ENCODE assay signal across 19 mouse cellular contexts in the genomic region with DNA sequence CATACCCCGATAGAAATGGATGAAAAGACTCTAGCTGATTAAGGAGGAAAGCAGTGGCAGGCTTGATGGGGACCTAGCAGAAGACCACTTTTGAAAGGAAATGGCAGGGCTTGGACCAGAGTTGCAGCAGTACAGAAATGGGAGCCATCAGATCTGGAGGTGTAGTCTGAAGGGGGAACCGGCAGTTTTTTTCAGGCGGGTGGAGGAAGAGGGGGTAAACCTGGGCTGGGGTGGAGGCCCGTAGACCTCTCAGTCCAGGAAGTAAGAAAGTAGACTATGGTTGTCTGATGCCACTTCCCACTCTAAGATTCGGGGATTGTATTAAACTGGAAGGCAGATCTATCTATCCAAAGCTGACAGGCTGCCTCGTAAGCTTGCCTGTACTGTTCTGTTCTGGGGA. TPM values are rescaled to one million over a fixed set of nuclear protein-coding genes. Genes with fewer than 3 reads are reported as not detected.
A peak's percentile ranks its signal among the peaks of the same experiment; 100 is the strongest.
DNase-seq lines count a peak whose midpoint lies in the region; ATAC-seq and TF ChIP-seq lines count a peak whose summit lies in the region.
"Had no signal": no experiment of that assay in that cellular context is flagged by ENCODE, and none has a peak within 500 bp of the region (broad histone marks: within the 10 kb centered on the region; RNA-seq: fewer than 3 reads in every experiment).

No protein-coding gene starts in this region.

- H3K4me1 ChIP-seq in forebrain, embryonic 10.5 days: peaks cover 80% of the 10 kb centered on the region
- H3K4me1 ChIP-seq in forebrain, embryonic 15.5 days: peaks cover 37% of the 10 kb centered on the region
- H3K4me1 ChIP-seq in kidney, postnatal 0 days (replicated peaks; ENCODE audit: insufficient read depth, low read length): peaks cover 38% of the 10 kb centered on the region
- H3K4me1 ChIP-seq in kidney, embryonic 14.5 days (ENCODE audit: control insufficient read depth, insufficient read depth, low read length): peaks cover 32% of the 10 kb centered on the region
- peaks cover 45% of the 10 kb centered on the region for H3K4me1 ChIP-seq in spleen, adult 2 months (ENCODE audit: control insufficient read depth, insufficient read depth, insufficient read length)
- H3K4me1 ChIP-seq in embryonic facial prominence, embryonic 10.5 days: peaks cover 67% of the 10 kb centered on the region

- H3K27me3 ChIP-seq in forebrain, embryonic 10.5 days (ENCODE audit: poor library complexity, severe bottlenecking): no peaks in the 10 kb centered on the region
- no peaks in the 10 kb centered on the region for H3K27me3 ChIP-seq in forebrain, embryonic 15.5 days
- H3K27me3 ChIP-seq in kidney, postnatal 0 days (ENCODE audit: insufficient read depth, low read length): no peaks in the 10 kb centered on the region
- no peaks in the 10 kb centered on the region for H3K27me3 ChIP-seq in kidney, embryonic 14.5 days (ENCODE audit: control insufficient read depth, insufficient read depth, low read length)
- H3K27me3 ChIP-seq in spleen, adult 2 months (ENCODE audit: control insufficient read depth, insufficient read depth, low read length): no peaks in the 10 kb centered on the region
- H3K27me3 ChIP-seq in embryonic facial prominence, embryonic 10.5 days (replicated peaks; ENCODE audit: low read depth, poor library complexity, severe bottlenecking): no peaks in the 10 kb centered on the region
- H3K27me3 ChIP-seq: limb, embryonic 13.5 days; liver, embryonic 15.5 days; neural tube, embryonic 13.5 days had no signal

- DNase-seq in forebrain, embryonic 10.5 days (ENCODE audit: extremely low spot score, low spot score): no peak
- no peak for DNase-seq in kidney, postnatal 0 days (ENCODE audit: low spot score)
- peak in 1 of 2 experiments; percentile 45 for DNase-seq in spleen, adult 2 months (ENCODE audit: low read depth in 1 of 2, low spot score in 2 of 2)
- no peak for DNase-seq in spleen, postnatal 10 days (ENCODE audit: low spot score in 2 of 2)
- DNase-seq in embryonic facial prominence, embryonic 10.5 days (ENCODE audit: low spot score): no peak
- DNase-seq in yolk sac, embryonic 10.5 days (ENCODE audit: low spot score): no peak
- DNase-seq: cerebellum, adult 9-11 months; embryo, embryonic 11 days; kidney, postnatal 14 days; right cerebral cortex, postnatal 14 days; thymus, postnatal 4 days had no signal

- H3K36me3 ChIP-seq in forebrain, embryonic 10.5 days (replicated peaks): peaks cover 11% of the 10 kb centered on the region
- H3K36me3 ChIP-seq in forebrain, embryonic 15.5 days: no peaks in the 10 kb centered on the region
- peaks cover 4% of the 10 kb centered on the region; the same call in 1 of the 2 replicates for H3K36me3 ChIP-seq in kidney, postnatal 0 days (ENCODE audit: insufficient read depth, low read length)
- no peaks in the 10 kb centered on the region for H3K36me3 ChIP-seq in kidney, embryonic 14.5 days (ENCODE audit: control insufficient read depth, insufficient read depth, low read length)
- H3K36me3 ChIP-seq in spleen, adult 2 months (ENCODE audit: control insufficient read depth, insufficient read depth, low read length): peaks cover 6% of the 10 kb centered on the region
- peaks cover 7% of the 10 kb centered on the region for H3K36me3 ChIP-seq in embryonic facial prominence, embryonic 10.5 days (replicated peaks)
- H3K36me3 ChIP-seq: limb, embryonic 13.5 days; liver, embryonic 15.5 days had no signal

- peak overlapping the region; percentile 88 for H3K27ac ChIP-seq in forebrain, embryonic 10.5 days
- H3K27ac ChIP-seq in forebrain, embryonic 15.5 days (replicated peaks): no peak overlapping the region
- peak overlapping the region; percentile 47 for H3K27ac ChIP-seq in kidney, postnatal 0 days
- H3K27ac ChIP-seq in kidney, embryonic 14.5 days (ENCODE audit: low read depth, low read length): no peak overlapping the region
- H3K27ac ChIP-seq in spleen, adult 2 months (ENCODE audit: insufficient read depth, low read length): peak overlapping the region; percentile 71
- 0 out of 2 replicates have a peak overlapping the region, but pooled peaks have one; percentile 52 for H3K27ac ChIP-seq in embryonic facial prominence, embryonic 10.5 days (replicated peaks)
- H3K27ac ChIP-seq: hindbrain, embryonic 14.5 days; limb, embryonic 13.5 days; neural tube, embryonic 13.5 days had no signal

- TF ChIP-seq CTCF in kidney, postnatal 0 days (IDR thresholded peaks at IDR 0.05; ENCODE audit: low read depth): no peak
- TF ChIP-seq CTCF in spleen, adult 2 months (IDR thresholded peaks at IDR 0.05; ENCODE audit: extremely low read depth, insufficient read depth, insufficient read length, insufficient replicate concordance): no peak

- no peak for TF ChIP-seq POLR2A in spleen, adult 2 months (IDR thresholded peaks at IDR 0.05; ENCODE audit: low read depth, low read length)

- H3K9ac ChIP-seq in forebrain, embryonic 15.5 days (replicated peaks): no peak overlapping the region
- H3K9ac ChIP-seq in kidney, postnatal 0 days (ENCODE audit: low read depth, low read length): no peak overlapping the region
- H3K9ac ChIP-seq in kidney, embryonic 14.5 days (ENCODE audit: low read depth, low read length): no peak overlapping the region
- H3K9ac ChIP-seq: hindbrain, embryonic 14.5 days; limb, embryonic 13.5 days; liver, embryonic 15.5 days; neural tube, embryonic 13.5 days had no signal

- ATAC-seq in forebrain, embryonic 15.5 days (replicated peaks): no peak
- ATAC-seq in kidney, postnatal 0 days (replicated peaks; ENCODE audit: low FRiP score, low read depth): no peak
- ATAC-seq in kidney, embryonic 14.5 days (ENCODE audit: low FRiP score, low TSS enrichment): no peak
- ATAC-seq: forebrain, embryonic 14.5 days; intestine, embryonic 16.5 days had no signal

- WGBS in forebrain, embryonic 10.5 days: 71% methylated on average over 6 of the region's 6 CpGs
- WGBS in forebrain, embryonic 15.5 days: 65% methylated on average over 6 of the region's 6 CpGs
- WGBS in kidney, postnatal 0 days: 78% methylated on average over 6 of the region's 6 CpGs
- 71% methylated on average over 6 of the region's 6 CpGs for WGBS in kidney, embryonic 14.5 days
- WGBS in spleen, adult 2 months: 22% methylated on average over 6 of the region's 6 CpGs
- WGBS in embryonic facial prominence, embryonic 10.5 days: 80% methylated on average over 6 of the region's 6 CpGs

- no peak overlapping the region for H3K4me3 ChIP-seq in forebrain, embryonic 10.5 days
- H3K4me3 ChIP-seq in forebrain, embryonic 15.5 days: no peak overlapping the region
- no peak overlapping the region for H3K4me3 ChIP-seq in kidney, postnatal 0 days (replicated peaks; ENCODE audit: low read depth, low read length)
- no peak overlapping the region for H3K4me3 ChIP-seq in kidney, embryonic 14.5 days (ENCODE audit: low read length)
- no peak overlapping the region for H3K4me3 ChIP-seq in spleen, adult 2 months (ENCODE audit: extremely low read depth, insufficient read depth, insufficient read length)
- no peak overlapping the region for H3K4me3 ChIP-seq in embryonic facial prominence, embryonic 10.5 days
- H3K4me3 ChIP-seq: limb, embryonic 13.5 days; liver, embryonic 15.5 days; neural tube, embryonic 13.5 days had no signal

- H3K4me2 ChIP-seq in forebrain, embryonic 15.5 days (replicated peaks): no peak overlapping the region
- H3K4me2 ChIP-seq in kidney, postnatal 0 days (ENCODE audit: low read length): no peak overlapping the region
- H3K4me2 ChIP-seq in kidney, embryonic 14.5 days (replicated peaks; ENCODE audit: low read depth, low read length): no peak overlapping the region
- H3K4me2 ChIP-seq: hindbrain, embryonic 14.5 days; limb, embryonic 13.5 days; liver, embryonic 15.5 days; neural tube, embryonic 13.5 days had no signal

- no peaks in the 10 kb centered on the region for H3K9me3 ChIP-seq in forebrain, embryonic 10.5 days
- no peaks in the 10 kb centered on the region for H3K9me3 ChIP-seq in forebrain, embryonic 15.5 days
- H3K9me3 ChIP-seq in kidney, postnatal 0 days (replicated peaks; ENCODE audit: low read length): no peaks in the 10 kb centered on the region
- no peaks in the 10 kb centered on the region for H3K9me3 ChIP-seq in kidney, embryonic 14.5 days (ENCODE audit: control insufficient read depth, low read length)
- no peaks in the 10 kb centered on the region for H3K9me3 ChIP-seq in embryonic facial prominence, embryonic 10.5 days
- H3K9me3 ChIP-seq: limb, embryonic 13.5 days; liver, embryonic 15.5 days; neural tube, embryonic 13.5 days had no signal

RNA-seq across cellular contexts. Expression of a gene that starts 21.0 kb away (rescaled TPM):
- polyA plus RNA-seq in forebrain, embryonic 10.5 days (2016; fragmentation: Nextera tagmentation; extraction: Ambion mirVana): 49.9 TPM in 2 replicates
- 15.9 and 16.5 TPM in 2 replicates for polyA plus RNA-seq in forebrain, embryonic 15.5 days (2015; fragmentation: Nextera tagmentation; extraction: Ambion mirVana)
- polyA plus RNA-seq in kidney, postnatal 0 days (2015; fragmentation: Nextera tagmentation; extraction: Ambion mirVana): 8.7 and 9.6 TPM in 2 replicates
- 1.4 and 2.3 TPM in 2 replicates for polyA plus RNA-seq in kidney, embryonic 14.5 days (2014; fragmentation: Nextera tagmentation; extraction: Ambion mirVana)
- polyA plus RNA-seq in spleen, adult 2 months (2012; rRNA removed): 17.4 and 25.5 TPM in 2 replicates
- 12.6 and 19.6 TPM in 2 replicates for polyA plus RNA-seq in embryonic facial prominence, embryonic 10.5 days (2016; fragmentation: Nextera tagmentation; extraction: Ambion mirVana)

RNA-seq across cellular contexts. Expression of a gene that starts 38.5 kb away (rescaled TPM):
- polyA plus RNA-seq in forebrain, embryonic 10.5 days (2016; fragmentation: Nextera tagmentation; extraction: Ambion mirVana): 0.30 and 0.33 TPM in 2 replicates
- polyA plus RNA-seq in forebrain, embryonic 15.5 days (2015; fragmentation: Nextera tagmentation; extraction: Ambion mirVana): 2.4 and 3.1 TPM in 2 replicates
- 4.1 and 5.0 TPM in 2 replicates for polyA plus RNA-seq in kidney, postnatal 0 days (2015; fragmentation: Nextera tagmentation; extraction: Ambion mirVana)
- polyA plus RNA-seq in kidney, embryonic 14.5 days (2014; fragmentation: Nextera tagmentation; extraction: Ambion mirVana): 1.3 and 1.4 TPM in 2 replicates
- 0.59 and 0.68 TPM in 2 replicates for polyA plus RNA-seq in spleen, adult 2 months (2012; rRNA removed)
- polyA plus RNA-seq in embryonic facial prominence, embryonic 10.5 days (2016; fragmentation: Nextera tagmentation; extraction: Ambion mirVana): 0.46 and 0.58 TPM in 2 replicates

RNA-seq across cellular contexts. Expression of a gene that starts 54.2 kb away (rescaled TPM):
- 7.9 and 8.8 TPM in 2 replicates for polyA plus RNA-seq in forebrain, embryonic 10.5 days (2016; fragmentation: Nextera tagmentation; extraction: Ambion mirVana)
- 33.1 and 33.3 TPM in 2 replicates for polyA plus RNA-seq in forebrain, embryonic 15.5 days (2015; fragmentation: Nextera tagmentation; extraction: Ambion mirVana)
- polyA plus RNA-seq in kidney, postnatal 0 days (2015; fragmentation: Nextera tagmentation; extraction: Ambion mirVana): 4.3 and 4.5 TPM in 2 replicates
- 5.5 and 6.2 TPM in 2 replicates for polyA plus RNA-seq in kidney, embryonic 14.5 days (2014; fragmentation: Nextera tagmentation; extraction: Ambion mirVana)
- 116 and 244 TPM in 2 replicates for polyA plus RNA-seq in spleen, adult 2 months (2012; rRNA removed)
- 10.2 and 11.7 TPM in 2 replicates for polyA plus RNA-seq in embryonic facial prominence, embryonic 10.5 days (2016; fragmentation: Nextera tagmentation; extraction: Ambion mirVana)

Comparison
In these comparisons a context has a peak if more than half of its experiments do, and no peak if none do; other contexts are left out.
1. H3K27ac ChIP-seq: peak in forebrain, embryonic 10.5 days (single experiment), kidney, postnatal 0 days (single experiment), spleen, adult 2 months (single experiment) and embryonic facial prominence, embryonic 10.5 days (single experiment); none in forebrain, embryonic 15.5 days (single experiment) and kidney, embryonic 14.5 days (single experiment).